Mouse (Mus musculus) cerebellum, adult 11 months (tissue): ENCODE results near the gene Hnrnpul1.

Source experiments
- DNase-seq: peaks from one replicate; pipeline ENCODE4 v3.0.0; 2022

The Hnrnpul1 gene

GRCm38 (mm10) chr7:25718788-25719417 lies 35.7 kb downstream of the Hnrnpul1 start, which contains the start of gene Ccdc97:
Gene Ccdc97, minus strand, starts transcription at chr7:25719088.
- peak; percentile 93 for DNase-seq

- DNase-seq: no peak
These were observed 37.1 kb downstream of the Hnrnpul1 start for GRCm38 (mm10) chr7:25717478-25717877.

GRCm38 (mm10) chr7:25715731-25716271 lies 38.8 kb downstream of the Hnrnpul1 start:
- DNase-seq: no peak

- no peak for DNase-seq
These were observed 40.0 kb downstream of the Hnrnpul1 start for GRCm38 (mm10) chr7:25714581-25714980.

- DNase-seq: no peak
These were observed 41.8 kb downstream of the Hnrnpul1 start for GRCm38 (mm10) chr7:25712801-25713200.

GRCm38 (mm10) chr7:25711731-25712197 lies 42.8 kb downstream of the Hnrnpul1 start:
- DNase-seq: peak; percentile 56

- no peak for DNase-seq
These were observed 43.4 kb downstream of the Hnrnpul1 start for GRCm38 (mm10) chr7:25711165-25711564.

- no peak for DNase-seq
These were observed 43.9 kb downstream of the Hnrnpul1 start for GRCm38 (mm10) chr7:25710519-25711130.

- no peak for DNase-seq
These were observed 44.6 kb downstream of the Hnrnpul1 start for GRCm38 (mm10) chr7:25709961-25710360.

- DNase-seq: no peak
These were observed 46.8 kb downstream of the Hnrnpul1 start for GRCm38 (mm10) chr7:25707581-25708292.

GRCm38 (mm10) chr7:25706578-25707170 lies 47.9 kb downstream of the Hnrnpul1 start:
- DNase-seq: no peak

- no peak for DNase-seq
These were observed 48.7 kb downstream of the Hnrnpul1 start for GRCm38 (mm10) chr7:25705801-25706251.

GRCm38 (mm10) chr7:25704716-25705364 lies 49.7 kb downstream of the Hnrnpul1 start:
- DNase-seq: no peak

- DNase-seq: no peak
These were observed 50.6 kb downstream of the Hnrnpul1 start for GRCm38 (mm10) chr7:25703793-25704494.

- DNase-seq: no peak
These were observed 52.2 kb downstream of the Hnrnpul1 start for GRCm38 (mm10) chr7:25702350-25702749.

GRCm38 (mm10) chr7:25700732-25701131 lies 53.8 kb downstream of the Hnrnpul1 start:
- no peak for DNase-seq

GRCm38 (mm10) chr7:25699851-25700250 lies 54.7 kb downstream of the Hnrnpul1 start:
- no peak for DNase-seq

- no peak for DNase-seq
These were observed 60.5 kb downstream of the Hnrnpul1 start for GRCm38 (mm10) chr7:25694104-25694503.

GRCm38 (mm10) chr7:25690051-25690450 lies 64.5 kb downstream of the Hnrnpul1 start:
- no peak for DNase-seq

GRCm38 (mm10) chr7:25689603-25690021 lies 64.9 kb downstream of the Hnrnpul1 start:
- no peak for DNase-seq

GRCm38 (mm10) chr7:25688810-25689586 lies 65.6 kb downstream of the Hnrnpul1 start:
- no peak for DNase-seq
